Mouse (Mus musculus) erythroblast, embryonic 14.5 days (primary cell): ENCODE measurements around the gene Abcb8.

Experiments used
- GATA1 ChIP-seq: IDR thresholded peaks from 2 replicates; pipeline ENCODE4 v1.6.1; 2012; ENCODE audit warnings: low read length, inconsistent platforms, mixed read lengths
- TAL1 ChIP-seq: IDR thresholded peaks from 3 replicates; pipeline ENCODE4 v1.6.1; 2012; ENCODE audit warnings: low read length, inconsistent platforms, mixed read lengths

- no peak for TF ChIP-seq GATA1
- no peak for TF ChIP-seq TAL1
Observed at GRCm38 (mm10) chr5:24378700-24379099, 14.8 kb upstream of the Abcb8 start.
